Mouse (Mus musculus) urinary bladder, postnatal 25 days (tissue): ENCODE measurements around the gene Cox7a1.
A peak's percentile ranks its signal among the peaks of the same experiment; 100 is the strongest.

Experiments
- DNase-seq: peaks from one replicate; pipeline ENCODE4 v3.0.0; 2022; ENCODE audit warnings: low spot score

Cox7a1 gene

DNA sequence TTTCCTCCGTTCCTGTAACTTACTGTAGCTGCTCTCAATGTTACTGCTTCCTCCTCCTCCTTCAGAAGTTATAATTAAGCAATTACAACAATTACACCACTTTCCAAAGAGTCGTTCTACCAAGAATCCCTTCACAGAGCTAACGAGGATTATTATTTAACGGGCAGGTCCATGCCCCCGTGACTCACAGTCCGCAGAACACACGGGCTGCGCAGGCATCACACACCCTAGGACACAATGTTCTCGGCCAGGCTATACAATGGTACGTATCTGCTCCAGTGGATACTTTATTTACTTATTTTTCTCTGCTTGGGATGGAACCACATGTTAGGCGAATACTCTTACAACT, 36.0 kb downstream of the Cox7a1 start:
- no peak for DNase-seq

DNA sequence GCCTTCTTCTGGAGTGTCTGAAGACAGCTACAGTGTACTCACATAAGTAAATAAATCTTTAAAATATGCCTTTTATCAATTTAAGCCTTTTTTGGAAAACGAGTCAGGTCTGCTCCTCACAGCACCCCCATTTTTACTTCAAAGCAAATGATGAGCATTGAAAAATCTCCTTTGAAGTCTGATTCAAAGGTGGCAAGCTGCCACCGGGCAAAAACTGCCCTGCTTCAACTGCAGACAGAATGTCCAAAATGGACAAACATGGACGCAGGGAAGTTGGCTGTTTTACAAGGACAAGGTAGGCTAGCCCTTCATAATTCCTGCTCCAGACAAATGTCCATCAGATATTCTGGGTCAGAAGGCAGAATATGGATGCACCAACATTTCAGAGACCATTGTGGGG, 37.5 kb downstream of the Cox7a1 start:
- no peak for DNase-seq

DNA sequence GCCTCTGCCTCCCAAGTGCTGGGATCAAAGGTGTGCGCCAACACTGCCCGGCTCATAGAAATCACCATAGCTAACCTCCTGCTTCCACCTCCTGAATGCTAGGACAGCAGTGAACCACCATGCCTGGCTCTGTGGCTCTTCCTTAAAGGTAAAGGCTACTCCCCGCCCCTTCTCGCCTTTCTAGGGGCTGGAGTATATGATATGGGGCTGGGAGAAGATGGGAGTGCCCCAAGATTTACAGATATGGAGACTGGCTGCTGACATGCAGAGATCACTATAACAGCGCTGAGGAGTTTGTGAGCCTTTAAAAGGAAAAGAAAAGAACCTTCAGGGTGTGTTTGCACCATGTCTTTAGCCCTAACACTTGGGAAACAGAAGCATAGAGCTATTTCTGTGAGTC, 38.3 kb downstream of the Cox7a1 start:
- DNase-seq: no peak

DNA sequence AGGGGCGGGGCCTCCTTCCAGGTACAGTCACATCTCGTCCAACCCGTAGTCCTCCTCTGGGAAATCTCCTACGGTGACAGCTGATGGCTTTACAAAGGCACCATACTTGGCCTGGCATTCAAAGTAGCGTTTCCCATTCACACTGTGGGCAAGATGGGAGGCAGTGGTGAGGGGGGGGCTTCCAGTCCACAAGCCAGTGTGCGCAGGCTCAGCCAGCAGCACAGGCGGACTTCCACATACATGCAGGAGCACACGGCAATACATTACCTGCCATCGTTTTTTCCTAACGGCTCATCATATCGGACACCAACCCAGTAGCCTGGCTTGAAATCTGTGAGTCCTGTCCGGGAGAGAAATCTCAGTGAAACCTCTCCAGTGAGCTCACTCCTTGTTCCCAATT, 40.3 kb downstream of the Cox7a1 start:
- DNase-seq: no peak

DNA sequence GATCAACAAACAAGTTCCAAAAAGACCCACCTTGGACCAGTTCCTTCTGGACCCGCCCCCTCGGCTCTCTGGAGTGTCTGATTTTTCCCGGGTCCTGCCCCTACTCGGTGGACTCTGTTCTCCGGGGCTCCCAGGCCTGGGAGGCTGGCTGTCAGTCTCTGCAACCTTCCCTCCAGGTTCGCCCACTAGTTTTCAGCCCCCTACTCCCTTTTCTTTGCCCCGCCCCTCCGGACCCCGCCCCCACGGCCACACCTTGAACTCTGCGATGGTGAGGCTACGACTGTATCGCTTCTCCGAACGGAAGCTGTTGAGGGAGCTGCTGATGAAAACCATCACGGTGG, 47.4 kb downstream of the Cox7a1 start:
- no peak for DNase-seq

DNA sequence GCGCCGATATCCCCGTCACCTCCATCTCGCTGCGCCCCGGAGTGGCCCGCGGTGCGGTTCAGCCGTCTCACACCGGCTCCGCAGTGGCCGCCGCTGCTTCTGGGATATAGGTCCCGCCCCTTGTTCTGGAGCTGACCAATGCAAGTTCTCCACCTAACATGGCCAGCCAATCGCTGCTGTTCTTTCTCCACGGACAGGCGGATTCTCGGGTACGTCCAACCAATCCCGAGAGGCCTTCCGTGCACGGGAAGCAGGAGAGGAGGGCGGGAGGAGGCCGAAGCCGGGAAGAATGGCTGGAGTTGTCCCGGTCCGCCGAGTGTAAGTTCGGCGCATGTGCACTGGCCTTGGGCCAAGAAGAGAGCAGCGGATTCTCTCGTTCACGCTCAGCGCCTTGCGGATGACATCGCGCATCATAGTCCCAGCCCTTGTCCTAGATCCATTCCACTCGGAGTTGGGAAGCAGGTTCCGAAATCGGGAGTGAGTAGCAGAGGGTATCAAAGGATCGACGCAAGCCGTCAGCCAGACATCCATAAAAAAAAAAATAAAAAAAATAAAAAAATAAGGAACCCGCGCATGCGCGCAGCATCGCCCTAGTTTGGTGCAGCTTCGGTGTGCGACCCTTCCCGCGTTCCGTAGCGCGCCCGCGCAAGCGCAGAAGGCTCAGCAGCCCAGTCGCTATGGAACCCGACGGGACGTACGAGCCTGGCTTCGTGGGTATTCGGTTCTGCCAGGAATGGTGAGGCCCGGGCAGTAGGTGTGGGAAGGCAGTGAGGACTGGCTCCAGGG, 47.9 kb downstream of the Cox7a1 start, which contains the start of the genes Polr2i and Tbcb:
Gene Polr2i, plus strand, starts transcription at position 280 of the 786 bp plus-strand sequence.
Gene Tbcb, minus strand, starts transcription at position 604 of the 786 bp plus-strand sequence.
- peak; percentile 96 for DNase-seq

DNA sequence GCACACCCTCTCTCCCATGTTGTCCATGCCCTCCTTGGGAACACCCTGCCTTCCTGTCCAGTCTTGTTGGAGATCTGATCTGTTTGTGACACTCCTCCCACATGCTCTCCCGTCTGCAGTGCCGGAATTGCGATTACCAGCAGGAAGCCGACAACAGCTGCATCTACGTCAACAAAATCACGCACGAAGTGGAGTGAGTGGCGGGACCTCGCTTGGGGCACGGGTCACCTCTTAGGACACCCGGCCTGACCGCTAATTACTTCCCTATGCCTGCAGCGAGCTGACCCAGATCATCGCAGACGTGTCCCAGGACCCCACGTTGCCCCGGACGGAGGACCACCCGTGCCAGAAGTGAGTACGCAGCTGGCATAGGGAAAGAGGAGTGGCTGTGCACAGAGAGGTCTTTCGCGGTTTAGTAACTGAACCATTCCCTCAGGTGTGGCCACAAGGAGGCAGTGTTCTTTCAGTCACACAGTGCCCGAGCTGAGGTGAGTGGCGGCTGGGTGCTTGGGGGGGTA, 48.7 kb downstream of the Cox7a1 start:
- peak; percentile 51 for DNase-seq

DNA sequence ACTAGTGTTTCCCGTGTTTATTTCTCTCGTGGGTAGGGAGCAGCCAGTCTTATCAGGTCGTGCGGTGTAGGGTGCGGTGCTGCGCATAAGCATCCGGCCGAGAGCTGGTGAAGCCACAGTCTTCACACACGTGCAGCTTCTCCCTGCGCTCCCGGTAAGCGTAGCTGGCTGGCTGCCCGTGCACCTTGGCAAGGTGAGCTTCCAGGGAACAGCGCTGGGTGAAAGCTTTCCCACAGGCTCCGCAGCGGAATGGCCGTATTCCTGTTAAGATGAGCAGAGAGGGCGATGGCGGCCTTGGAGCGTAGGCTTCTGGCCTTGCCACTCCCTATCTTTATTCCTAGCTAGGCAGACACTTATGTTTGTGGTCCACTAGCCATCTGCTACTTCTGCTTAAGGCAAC, 49.4 kb downstream of the Cox7a1 start:
- DNase-seq: no peak

DNA sequence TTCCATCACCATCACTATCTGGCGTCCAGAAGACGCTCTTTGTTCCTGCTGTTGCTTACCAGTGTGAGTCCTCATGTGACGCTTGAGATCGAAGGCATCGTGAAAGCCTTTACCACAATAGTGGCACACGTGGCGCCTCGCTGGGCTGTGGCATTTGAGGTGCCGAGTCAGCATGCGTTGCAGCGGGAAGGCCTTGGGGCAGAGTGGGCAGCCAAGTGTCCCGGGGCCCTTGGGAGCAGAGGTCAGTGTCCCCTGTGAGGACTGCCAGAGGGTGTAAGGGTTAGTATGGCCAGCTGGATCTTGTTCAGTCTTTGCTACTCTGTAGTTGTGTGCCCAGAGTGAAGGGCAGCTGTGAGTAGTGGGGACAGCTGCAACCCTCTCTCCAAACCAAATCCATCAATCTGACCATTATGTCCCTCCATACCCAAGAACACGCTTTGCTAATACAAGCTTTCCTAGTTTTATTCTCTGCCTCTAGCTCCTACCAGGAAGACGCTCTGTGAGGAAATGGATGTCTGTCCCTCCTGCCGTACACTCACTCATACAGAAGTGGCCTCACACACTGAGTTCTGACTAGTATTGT, 50.4 kb downstream of the Cox7a1 start:
- no peak for DNase-seq

DNA sequence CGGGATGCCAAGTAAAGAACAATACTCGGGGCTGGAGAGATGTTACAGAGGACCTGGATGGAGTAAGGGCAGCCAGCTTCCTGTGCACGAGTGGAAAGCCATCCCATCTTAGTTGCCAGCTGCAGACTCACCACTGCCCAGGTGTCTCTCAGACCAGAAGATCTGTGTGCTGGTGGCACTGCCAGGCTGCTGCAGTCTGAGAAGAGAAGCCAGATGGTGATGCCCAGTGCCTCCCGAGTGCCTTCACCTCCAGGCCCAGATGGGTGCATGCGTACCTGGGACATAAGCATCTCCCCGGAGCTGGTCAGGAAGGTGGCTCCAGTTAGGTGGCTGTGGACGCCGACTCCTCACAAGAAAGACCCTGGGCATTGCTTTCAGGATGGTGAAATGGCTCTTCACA, 51.1 kb downstream of the Cox7a1 start:
- DNase-seq: no peak

DNA sequence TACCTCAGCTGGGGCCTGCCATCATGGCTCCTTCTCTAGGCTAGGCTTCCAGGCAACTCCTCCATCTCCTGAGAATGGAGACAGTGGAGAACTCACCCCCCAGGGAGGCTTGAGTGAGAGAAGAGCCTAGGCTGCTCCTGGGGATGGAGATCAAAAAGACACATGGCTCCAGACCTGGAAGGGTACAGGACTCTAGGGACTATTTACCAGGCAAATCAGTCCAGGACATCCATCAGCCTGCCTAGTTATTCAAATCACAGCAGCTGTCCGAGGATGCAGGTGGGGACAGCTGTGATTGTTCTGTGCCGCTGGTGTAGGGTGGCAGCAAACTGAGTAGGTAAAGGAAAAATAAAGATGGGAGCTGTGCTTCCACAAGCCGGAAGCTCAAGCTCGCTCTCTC, 51.7 kb downstream of the Cox7a1 start, which contains the start of gene Ovol3:
Gene Ovol3, minus strand, starts transcription at position 101 of the 400 bp plus-strand sequence.
- DNase-seq: no peak
